Mouse (Mus musculus) cortical plate, adult 2 months (tissue): Measurements from ENCODE around the gene Ctse.

Source experiments
- CTCF ChIP-seq: fragments of 200-500 bp; IDR thresholded peaks from 2 replicates; pipeline ENCODE4 v1.5.1; 2011; ENCODE audit warnings: mild to moderate bottlenecking, control low read depth, low read length; ENCODE audit not compliant: insufficient read depth; ENCODE audit errors: extremely low read depth
- POLR2A ChIP-seq: fragments of 200-500 bp; IDR thresholded peaks from 2 replicates; pipeline ENCODE4 v1.6.1; 2011; ENCODE audit warnings: mild to moderate bottlenecking, low read length, control low read depth; ENCODE audit not compliant: insufficient read depth; ENCODE audit errors: extremely low read depth

DNA sequence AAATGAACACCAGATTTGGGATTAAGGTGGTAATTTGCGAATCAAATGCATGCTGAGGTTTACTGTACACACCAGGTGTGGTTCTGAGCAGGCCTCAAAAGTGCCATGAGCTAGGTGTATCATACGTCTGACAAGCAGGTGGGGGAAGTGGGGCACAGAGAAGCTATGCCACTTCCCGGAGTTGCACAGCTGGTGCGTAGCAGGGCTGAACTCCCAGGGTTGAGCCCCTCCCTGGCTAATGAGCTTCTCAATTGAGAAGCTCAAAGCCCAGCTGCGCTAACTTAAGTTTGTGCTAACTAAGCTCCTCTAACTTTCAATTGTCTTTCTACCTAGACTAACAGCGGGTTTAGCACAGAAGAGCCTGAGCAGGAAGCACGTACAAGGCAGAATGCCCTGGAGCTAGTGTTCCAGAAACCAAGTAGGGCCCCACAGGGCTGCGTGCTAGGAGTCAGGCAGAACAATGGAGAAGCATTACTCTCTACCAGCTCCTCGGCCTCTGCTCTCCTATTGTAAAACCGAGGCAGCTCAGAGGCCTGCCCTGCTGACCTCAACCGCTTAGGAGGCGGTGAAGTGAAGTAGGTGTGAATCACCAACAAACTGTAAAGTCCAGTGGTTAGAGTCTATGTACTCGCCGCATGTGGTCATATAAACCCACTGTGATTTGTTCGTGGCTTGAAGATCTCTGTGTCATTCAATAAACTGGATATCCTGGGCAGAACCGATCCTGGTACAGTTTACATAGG is 81.0 kb downstream of the Ctse start:
- no peak for TF ChIP-seq POLR2A
- no peak for TF ChIP-seq CTCF
